Mouse (Mus musculus): ENCODE measurements around the gene Myt1l.

The Myt1l gene

DNA sequence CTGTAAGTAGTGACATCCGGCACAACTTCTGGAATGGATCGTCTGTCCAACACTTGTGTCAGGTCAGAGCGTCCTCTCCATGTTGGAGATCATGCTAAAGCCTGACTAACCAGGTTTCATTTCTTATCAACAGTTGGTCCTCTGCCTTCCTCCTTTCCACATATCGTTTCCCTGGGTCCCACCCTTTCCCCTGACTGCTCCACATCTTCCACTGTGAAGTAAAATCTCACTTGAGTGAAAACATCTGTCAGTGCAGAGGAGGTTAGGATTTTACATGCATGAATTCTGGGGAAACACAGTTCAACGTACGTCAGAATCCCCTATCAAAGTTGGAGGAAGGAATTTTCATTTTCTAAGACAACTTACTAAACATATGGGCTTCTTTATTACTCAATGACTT lies 444.3 kb downstream of the Myt1l start:
- DNase-seq, result no peak

Data from cerebellum, adult 11-12 months (tissue).